Mouse (Mus musculus) kidney, postnatal 14 days (tissue): ENCODE data around the gene Cpvl.
A peak's percentile ranks its signal among the peaks of the same experiment; 100 is the strongest.

Source experiments
- DNase-seq: peaks from one replicate; pipeline ENCODE4 v3.0.0; 2022; ENCODE audit warnings: mixed read lengths

Cpvl gene

DNA sequence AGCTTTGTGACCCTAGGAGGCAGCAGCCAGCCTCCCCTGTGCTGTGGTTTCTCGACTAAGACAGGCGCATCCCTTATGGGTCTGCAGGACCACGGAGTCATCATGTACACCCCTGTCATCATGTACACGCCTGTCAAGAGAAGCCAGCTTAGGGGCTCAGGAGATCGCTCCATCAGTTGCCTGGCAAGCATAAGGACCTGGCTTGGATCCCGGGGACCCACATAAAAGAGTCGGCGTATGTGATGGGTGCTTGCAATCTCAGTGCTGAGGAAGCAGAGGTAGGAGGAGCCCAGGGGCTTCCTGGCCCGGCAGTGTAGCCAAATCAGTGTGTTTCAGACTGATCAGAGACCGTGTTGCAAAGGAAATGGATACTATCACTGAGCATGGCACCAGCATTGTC, 9.4 kb downstream of the Cpvl start:
- no peak for DNase-seq

GRCm38 (mm10) chr6:53968550-53968949, 9.9 kb downstream of the Cpvl start:
- no peak for DNase-seq

DNA sequence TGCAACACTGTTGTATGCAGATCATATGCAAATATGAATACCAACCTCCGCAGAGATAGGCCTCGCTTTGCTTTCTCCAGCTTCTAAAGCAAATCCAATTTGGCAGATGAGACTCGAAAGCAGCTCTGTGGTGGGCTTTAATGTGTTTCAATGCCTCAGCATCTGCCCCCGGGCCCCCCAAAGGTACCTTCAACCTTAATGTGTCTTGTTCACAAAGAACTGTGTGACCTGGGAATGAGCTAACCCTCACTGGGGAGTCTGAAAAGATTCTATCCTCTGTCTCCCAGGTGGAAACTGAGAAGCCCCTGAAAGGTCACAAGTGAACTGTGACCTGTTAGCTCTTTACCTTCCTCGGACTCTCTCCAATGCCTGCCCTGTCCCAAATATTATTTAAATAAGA, 11.9 kb downstream of the Cpvl start:
- no peak for DNase-seq

- no peak for DNase-seq
Observed at GRCm38 (mm10) chr6:53965900-53966299, 12.6 kb downstream of the Cpvl start.

DNA sequence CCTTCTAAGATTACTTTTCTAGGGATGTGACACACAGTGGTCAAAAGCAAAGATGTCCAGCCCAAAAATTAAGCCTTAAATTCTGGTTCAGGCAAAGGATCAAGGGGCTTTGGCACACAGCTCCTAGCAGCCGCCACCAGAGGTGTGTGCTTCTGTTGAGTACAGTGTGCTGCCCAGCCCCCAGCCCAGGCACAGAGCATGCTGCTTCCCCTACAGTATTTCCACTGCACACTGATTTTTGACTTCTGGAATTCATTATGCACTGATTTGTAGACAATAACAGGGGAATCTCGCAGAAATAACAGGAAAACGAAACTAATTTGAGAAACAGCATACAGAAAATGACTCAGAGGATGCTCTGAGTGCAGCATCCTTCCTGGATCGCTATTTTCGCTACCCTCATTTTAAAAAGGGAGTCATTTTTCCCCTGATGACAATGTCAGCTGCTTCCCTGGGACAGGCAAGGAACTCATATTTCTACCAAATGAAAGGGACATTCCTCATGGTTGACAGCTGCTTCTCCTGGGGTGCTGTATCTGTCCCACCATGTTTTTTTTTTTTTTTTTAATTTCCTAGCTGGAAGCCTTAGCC, 14.5 kb downstream of the Cpvl start:
- DNase-seq, result peak; percentile 63

DNA sequence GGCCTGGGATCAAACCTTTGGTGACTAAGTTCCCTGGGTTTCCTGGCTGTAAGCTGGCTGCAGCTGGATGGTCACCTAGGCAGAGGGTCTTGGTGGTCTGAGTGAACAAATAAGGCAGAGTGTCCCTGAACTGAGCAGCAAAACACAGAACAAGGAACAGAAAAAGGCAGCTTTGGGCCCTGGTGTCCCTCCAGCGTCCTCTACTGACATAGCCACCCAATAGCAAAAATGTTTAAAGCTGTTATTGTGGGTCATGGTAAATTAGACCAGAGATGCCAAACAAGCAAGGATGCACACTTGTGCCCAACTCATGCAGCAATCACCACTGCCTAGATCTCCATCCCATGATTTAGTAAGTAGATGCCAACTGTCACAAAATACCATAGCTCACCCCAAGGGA, 16.5 kb downstream of the Cpvl start:
- DNase-seq, result no peak

GRCm38 (mm10) chr6:53959826-53960225, 18.6 kb downstream of the Cpvl start:
- no peak for DNase-seq

DNA sequence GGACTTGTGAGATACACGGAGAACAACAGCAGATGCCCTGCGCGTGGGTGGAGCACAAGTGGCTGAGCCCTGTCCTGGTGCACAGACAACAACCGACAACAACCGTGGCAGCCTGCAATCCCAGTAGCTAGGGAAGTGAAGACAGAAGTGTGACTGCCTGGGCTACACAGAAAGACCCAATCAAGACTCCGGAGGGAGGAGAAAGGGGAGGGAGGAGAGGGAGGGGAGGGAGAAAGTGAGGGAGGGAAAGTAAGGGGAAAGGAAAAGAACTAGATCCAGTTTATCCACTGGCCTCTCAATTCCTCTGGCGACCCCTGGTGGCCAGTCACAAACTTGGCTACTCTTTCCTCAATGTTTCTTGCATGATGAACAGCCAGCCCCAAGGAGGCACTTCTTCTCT, 20.1 kb downstream of the Cpvl start:
- DNase-seq, result peak; percentile 85

DNA sequence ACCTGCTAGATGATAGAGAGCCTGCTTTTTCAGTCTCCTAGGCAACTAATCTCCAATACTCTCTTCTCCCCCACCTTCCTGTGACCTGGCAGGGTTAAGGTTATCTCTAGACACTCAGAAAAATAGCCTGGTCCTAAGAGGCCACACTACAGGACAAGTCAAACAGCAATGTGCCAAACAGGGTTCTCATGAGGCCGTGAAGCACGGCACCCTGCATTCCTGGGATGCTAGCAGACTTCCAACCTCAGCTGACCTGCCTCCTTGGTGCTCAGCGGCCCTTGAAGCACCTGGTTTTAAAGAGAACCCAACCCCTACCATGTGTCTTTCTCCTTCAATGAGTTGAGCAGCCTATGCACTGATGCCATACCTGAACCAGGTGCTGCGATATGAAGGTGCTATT, 22.0 kb downstream of the Cpvl start:
- DNase-seq, result peak; percentile 61

GRCm38 (mm10) chr6:53955846-53956245, 22.6 kb downstream of the Cpvl start:
- no peak for DNase-seq

GRCm38 (mm10) chr6:53955271-53955670, 23.2 kb downstream of the Cpvl start:
- no peak for DNase-seq

DNA sequence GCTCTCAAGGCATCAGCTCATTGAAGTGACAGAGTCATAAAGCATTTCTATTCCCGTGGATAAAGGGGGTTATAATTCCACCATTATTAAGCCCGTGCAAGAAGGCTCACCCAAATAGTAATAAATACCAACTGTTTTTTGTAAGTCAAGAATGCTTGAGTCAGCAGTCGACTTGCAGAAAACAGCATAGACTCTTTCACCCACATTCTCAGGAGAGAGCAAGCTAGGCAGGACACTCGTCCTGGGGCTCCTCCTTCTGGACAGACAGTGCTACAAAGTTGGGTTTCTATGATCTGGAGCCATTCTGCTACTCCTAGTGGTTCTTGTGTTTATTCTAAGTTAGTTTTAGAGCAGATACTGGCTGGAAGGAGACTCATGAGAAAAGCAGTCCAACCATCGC, 24.4 kb downstream of the Cpvl start:
- DNase-seq, result peak; percentile 87

DNA sequence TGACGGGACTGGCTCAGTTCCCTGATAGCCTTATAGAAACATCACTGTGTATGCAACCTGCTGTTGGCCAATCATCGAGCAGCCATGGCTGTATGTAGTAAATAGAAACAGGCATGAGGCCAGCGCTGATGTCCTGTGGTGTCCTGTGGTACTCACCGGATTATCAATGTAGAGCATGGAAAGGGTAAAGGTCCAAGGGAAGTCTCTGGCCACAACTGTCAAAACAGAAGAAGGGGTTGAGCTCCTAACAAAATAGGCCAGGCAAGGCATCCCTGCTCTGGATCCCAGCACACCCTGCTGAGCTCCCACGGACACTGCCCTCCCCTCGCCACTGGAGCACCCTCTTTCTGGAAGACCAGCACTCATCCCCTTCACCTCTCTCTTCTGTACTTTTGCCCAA, 25.1 kb downstream of the Cpvl start:
- DNase-seq, result no peak

DNA sequence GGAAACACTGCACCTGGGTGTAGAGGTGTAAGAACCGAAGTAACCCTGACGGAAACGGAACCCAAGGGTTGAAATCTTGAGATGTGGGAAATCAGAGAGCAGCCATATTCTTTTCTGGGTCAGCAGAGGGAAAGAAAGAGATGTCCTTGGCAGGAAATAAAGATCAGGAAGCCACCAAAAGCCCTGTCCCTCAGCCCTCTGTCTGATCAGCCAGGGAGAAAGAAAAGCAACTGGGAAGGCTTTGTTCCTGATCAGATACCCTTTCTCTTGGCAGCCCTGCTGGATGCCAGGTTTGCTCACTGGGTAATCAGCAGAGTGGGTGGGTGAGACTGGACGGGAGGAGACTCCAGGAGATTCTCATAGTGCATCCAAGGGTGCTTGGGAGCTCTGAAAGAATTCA, 27.1 kb downstream of the Cpvl start:
- no peak for DNase-seq

DNA sequence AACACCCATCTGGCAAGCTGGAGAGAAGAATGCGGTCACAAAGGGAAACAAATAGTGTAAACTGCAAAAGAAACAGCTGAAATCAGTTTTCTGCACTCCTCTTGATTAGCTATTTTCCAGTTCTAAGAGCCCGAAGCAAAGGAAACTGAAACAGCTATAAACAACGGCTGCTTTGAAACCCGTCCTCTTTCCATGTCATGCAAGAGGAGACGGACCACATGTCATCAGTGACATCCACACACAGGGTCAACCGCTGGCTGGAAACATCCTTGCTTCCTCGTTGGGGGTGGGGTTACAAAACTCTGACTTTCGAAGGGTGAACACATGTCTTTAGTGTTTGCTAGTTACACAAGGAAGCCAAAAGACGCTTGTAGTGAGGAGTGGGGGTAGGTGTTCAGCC, 27.6 kb downstream of the Cpvl start:
- DNase-seq, result peak; percentile 80

GRCm38 (mm10) chr6:53948388-53949035, 30.0 kb downstream of the Cpvl start:
- no peak for DNase-seq

- DNase-seq, result no peak
Observed at GRCm38 (mm10) chr6:53944887-53945286, 33.6 kb downstream of the Cpvl start.

DNA sequence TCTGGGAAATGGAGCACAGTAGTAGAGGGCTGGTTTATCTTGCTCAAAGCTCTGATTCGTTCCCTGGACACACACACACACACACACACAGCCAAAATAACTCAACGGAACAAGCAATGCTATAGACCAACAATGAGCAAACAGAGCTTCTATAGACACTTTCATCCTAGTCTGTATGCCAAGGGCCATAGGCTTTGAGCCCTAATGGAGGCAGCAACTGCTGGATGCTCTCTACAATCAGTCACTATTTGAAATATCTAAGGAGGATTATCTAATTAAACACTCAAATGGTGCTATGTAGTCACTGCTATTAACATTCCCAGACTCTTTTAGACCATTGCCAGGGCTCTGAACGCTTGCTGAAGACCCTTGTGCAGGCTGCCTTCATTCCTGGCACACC, 34.1 kb downstream of the Cpvl start:
- no peak for DNase-seq

- DNase-seq, result no peak
Observed at GRCm38 (mm10) chr6:53942190-53942831, 36.2 kb downstream of the Cpvl start.

- no peak for DNase-seq
Observed at GRCm38 (mm10) chr6:53939752-53940151, 38.7 kb downstream of the Cpvl start.

DNA sequence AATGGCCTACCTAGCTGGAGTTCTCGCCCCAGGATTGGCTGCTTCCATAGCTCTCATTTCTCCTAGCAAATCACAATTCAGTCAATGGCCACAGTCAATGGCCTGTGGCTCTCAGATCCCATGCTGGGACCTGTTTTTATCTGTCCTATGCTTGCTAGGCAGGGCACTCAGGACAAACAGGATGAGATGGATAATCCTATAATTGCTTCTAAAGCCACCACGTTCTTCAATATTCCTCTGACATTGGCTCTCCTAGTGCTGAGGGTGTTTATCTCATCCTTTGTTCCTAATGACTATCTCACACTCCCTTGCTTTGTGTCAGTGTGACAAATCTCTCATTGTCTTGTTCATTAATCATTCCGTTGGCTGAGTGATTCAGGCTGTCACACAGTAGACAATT, 39.5 kb downstream of the Cpvl start:
- DNase-seq, result no peak

DNA sequence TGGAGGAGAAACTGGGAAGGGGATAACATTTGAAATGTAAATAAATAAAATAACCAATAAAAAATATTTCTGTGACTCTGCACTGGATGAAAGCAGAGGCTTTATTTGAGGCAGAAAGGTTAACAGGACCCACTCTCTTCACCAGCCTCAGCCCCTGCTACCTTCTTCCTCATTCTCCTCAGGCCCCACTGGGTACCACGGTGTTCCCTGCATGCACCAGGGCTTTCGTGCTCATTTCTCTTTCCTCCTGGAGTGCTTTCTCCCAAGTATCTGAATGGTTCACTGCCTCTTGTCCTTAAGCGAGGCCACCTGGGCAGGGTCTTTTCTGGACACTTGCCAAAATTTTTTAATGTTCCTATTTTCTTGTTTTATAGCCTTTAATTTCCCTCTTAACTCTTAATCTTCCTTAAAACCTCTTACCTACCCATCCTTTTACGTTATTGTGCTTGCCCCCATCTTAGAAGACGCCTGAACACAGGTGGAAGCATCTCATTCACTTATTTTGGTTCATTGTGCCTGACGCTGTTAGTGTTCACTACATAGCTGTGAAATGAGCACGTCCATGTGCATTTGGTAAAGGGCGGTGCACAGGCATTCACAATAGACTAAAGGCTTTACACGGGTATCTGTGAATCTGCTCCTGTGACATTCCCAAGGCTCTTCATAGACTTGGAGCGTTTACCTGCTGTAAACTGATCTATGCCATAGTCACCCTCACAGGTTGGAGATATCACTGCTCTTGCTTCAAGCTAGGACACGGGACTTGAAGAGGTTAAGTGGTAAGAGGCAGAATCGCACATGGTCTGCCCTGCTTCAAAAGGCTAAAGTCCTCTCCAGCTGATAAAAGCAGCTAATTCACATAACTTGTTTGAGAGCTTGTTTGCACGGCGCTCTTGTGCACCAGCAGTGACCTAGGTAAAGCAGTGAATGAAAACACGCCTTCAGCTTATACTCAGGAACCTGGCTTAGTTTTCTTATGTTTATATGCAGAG, 41.0 kb downstream of the Cpvl start:
- no peak for DNase-seq

GRCm38 (mm10) chr6:53931605-53932004, 46.9 kb downstream of the Cpvl start:
- DNase-seq, result no peak
